Mouse (Mus musculus) spleen, adult 2 months (tissue): ENCODE measurements around the gene Riiad1.

Experiments used
- CTCF ChIP-seq: fragments of 200-500 bp; IDR thresholded peaks from 2 replicates; pipeline ENCODE4 v1.5.1; 2011; ENCODE audit warnings: mild to moderate bottlenecking, inconsistent platforms; ENCODE audit not compliant: insufficient read depth, insufficient read length, insufficient replicate concordance; ENCODE audit errors: extremely low read depth
- POLR2A ChIP-seq: fragments of 200-500 bp; IDR thresholded peaks from 2 replicates; pipeline ENCODE4 v1.6.1; 2011; ENCODE audit warnings: low read depth, low read length, inconsistent platforms

- TF ChIP-seq POLR2A (no peak), CTCF (peak; percentile 62; the same call in 1 of the 2 replicates)
Measured at GRCm38 (mm10) chr3:94456529-94457000, 23.6 kb downstream of the Riiad1 start.
